In genomic region chr5:136170512-136171362, GRCm38 (mm10) we compare ENCODE assay signal across 8 mouse cellular contexts. TPM values are rescaled to one million over a fixed set of nuclear protein-coding genes. Genes with fewer than 3 reads are reported as not detected.
DNase-seq lines count a peak whose midpoint lies in the region; ATAC-seq lines count a peak whose summit lies in the region.

TSS of gene Orai2 (minus strand) at chr5:136170713.

- ATAC-seq in megakaryocyte, adult 5-6 weeks (ENCODE audit: poor library complexity, severe bottlenecking) = peak; percentile 61

- peak; percentile 74 to 89 for DNase-seq in adrenal gland, adult (ENCODE audit: inconsistent age in 2 of 2, low spot score in 1 of 2)
- DNase-seq in embryo, embryonic 10.5 days (ENCODE audit: low spot score) = peak; percentile 89
- peak; percentile 82 for DNase-seq in gastrocnemius, postnatal 14 days
- DNase-seq in induced T-regulatory cell, adult 2 months (ENCODE audit: low read depth) = peak; percentile 90
- peak; percentile 75 to 78 for DNase-seq in left cerebral cortex, adult 8-10 months (ENCODE audit: low spot score in 2 of 2)
- peak; percentile 88 to 89 for DNase-seq in right cerebral cortex, adult 2 months (ENCODE audit: low spot score in 2 of 2)
- DNase-seq in urinary bladder, postnatal 10 days (ENCODE audit: low spot score) = peak; percentile 29

- intact Hi-C loops in gastrocnemius, postnatal 14 days (cut with DNase I; ENCODE audit: low total_unique reads) = no loop called here

RNA-seq across cellular contexts. Expression of gene Orai2, which starts in this region (rescaled TPM):
- 1 to 10 TPM; 2.7 to 3.2 TPM for total RNA-seq in gastrocnemius, postnatal 14 days (2021)
- total RNA-seq in left cerebral cortex, adult 8-10 months (2022) = 10 to 100 TPM; 46.5 to 53.3 (median 49.2) TPM
- 26.1 and 26.5 TPM in 2 replicates for total RNA-seq in megakaryocyte, adult 5-6 weeks (2015)
- 42.8 and 48.1 TPM in 2 replicates for total RNA-seq in megakaryocyte, adult 5-6 weeks (2017)

Comparison
In these comparisons a context has a peak if more than half of its experiments do, and no peak if none do; other contexts are left out.
1. Peak in every context shown above with its lines: DNase-seq and ATAC-seq.
2. RNA of gene Orai2 (total RNA-seq): 46.5 to 53.3 TPM in left cerebral cortex, adult 8-10 months and 26.1 to 48.1 TPM in megakaryocyte, adult 5-6 weeks; 2.7 to 3.2 TPM in gastrocnemius, postnatal 14 days; every median in the first group is over 4 times any median in the second.
3. DNase-seq: peak in every context shown above with its lines; median percentile 90 in induced T-regulatory cell, adult 2 months; 89 in embryo, embryonic 10.5 days; 88 in right cerebral cortex, adult 2 months; 82 in gastrocnemius, postnatal 14 days; 82 in adrenal gland, adult; 76 in left cerebral cortex, adult 8-10 months; 29 in urinary bladder, postnatal 10 days.